Mouse (Mus musculus): Measurements from ENCODE around the gene Tfap2c. TPM values are rescaled to one million over a fixed set of nuclear protein-coding genes. Genes with fewer than 3 reads are reported as not detected.

The Tfap2c gene
- polyA plus RNA-seq, 1 experiment from 2014 or later, result 2.9 TPM

DNA sequence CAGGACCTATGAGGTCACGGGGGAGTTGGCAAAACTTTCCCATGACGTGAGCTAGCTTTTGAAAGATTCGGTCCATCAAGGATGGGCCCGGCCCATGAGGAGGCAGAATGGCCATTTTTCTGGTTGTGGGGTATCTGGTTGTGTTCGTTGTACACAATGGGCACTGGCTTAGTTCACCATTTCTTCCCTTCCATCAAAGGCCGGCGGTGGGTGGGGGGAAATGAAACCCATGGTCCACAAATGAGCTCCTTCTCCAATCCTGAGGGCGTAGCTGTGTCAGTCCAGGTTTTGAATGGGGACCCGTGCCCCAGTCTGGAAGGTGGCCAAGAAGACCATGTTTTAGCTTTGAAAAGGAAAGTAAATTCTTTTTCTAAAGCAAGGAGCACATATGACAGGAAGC, 4.8 kb downstream of the Tfap2c start:
- no peaks in the 10 kb centered on the region for H3K9me3 ChIP-seq
- ATAC-seq (ENCODE audit: low FRiP score, low read depth), result no peak
- no peaks in the 10 kb centered on the region for H3K36me3 ChIP-seq
- WGBS, result 66% methylated on average over 9 of the region's 9 CpGs
- H3K9ac ChIP-seq (replicated peaks), result no peak overlapping the region
- H3K4me3 ChIP-seq, result no peak overlapping the region
- H3K4me2 ChIP-seq (replicated peaks), result no peak overlapping the region
- H3K4me1 ChIP-seq, result peaks cover 54% of the 10 kb centered on the region
- no peak overlapping the region for H3K27ac ChIP-seq (replicated peaks)
- H3K27me3 ChIP-seq, result peaks cover 96% of the 10 kb centered on the region

DNA sequence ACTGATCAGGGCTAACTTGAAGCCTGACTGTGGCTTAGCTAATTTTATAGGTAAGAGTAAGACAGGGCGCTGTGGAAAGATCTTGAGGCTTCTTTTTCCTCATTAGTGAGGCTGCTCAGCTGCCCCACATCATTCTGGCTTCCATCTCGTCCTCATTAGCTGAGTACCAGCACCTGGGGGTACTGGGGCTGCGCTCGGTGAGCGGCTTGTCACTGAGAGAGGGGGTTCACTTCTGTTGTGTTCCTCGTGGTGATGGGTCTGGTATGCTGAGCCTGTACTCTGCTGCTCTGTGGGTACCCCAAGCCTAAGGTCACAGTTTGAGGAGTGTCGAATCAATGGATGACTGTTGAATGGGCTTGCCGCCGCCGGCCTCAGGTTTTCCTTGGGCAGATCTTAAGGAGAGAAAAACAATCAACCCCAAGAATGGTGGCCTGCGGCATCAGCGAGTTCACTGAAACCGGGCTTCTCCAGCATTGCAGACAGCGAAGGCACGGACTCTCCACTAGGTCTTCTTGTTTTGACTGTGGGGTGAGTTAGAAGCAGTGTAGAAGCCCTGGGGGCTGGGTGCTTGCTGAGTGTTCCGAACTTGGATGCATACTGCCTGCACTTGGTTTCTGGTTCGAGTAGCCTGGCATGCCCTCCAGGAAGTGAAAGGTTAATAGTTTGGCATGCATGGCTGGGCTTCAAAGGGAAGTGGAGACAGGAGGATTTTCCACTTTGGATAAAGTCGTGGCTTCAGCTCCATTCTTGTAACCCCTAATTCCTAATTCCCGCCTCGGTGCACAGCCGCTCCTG, 9.5 kb downstream of the Tfap2c start:
- no peak overlapping the region for H3K9ac ChIP-seq (replicated peaks)
- ATAC-seq (ENCODE audit: low FRiP score, low read depth), result peak; percentile 38; the same call in 1 of the 2 replicates
- no peak overlapping the region for H3K4me3 ChIP-seq
- no peaks in the 10 kb centered on the region for H3K9me3 ChIP-seq
- H3K27ac ChIP-seq (replicated peaks), result no peak overlapping the region
- H3K4me2 ChIP-seq (replicated peaks), result no peak overlapping the region
- H3K36me3 ChIP-seq, result no peaks in the 10 kb centered on the region
- peaks cover 30% of the 10 kb centered on the region for H3K4me1 ChIP-seq
- 19% methylated on average over 21 of the region's 21 CpGs for WGBS
- H3K27me3 ChIP-seq, result peaks cover 89% of the 10 kb centered on the region

GRCm38 (mm10) chr2:172561016-172561415, 11.6 kb downstream of the Tfap2c start:
- WGBS, result 29% methylated on average over 10 of the region's 10 CpGs

DNA sequence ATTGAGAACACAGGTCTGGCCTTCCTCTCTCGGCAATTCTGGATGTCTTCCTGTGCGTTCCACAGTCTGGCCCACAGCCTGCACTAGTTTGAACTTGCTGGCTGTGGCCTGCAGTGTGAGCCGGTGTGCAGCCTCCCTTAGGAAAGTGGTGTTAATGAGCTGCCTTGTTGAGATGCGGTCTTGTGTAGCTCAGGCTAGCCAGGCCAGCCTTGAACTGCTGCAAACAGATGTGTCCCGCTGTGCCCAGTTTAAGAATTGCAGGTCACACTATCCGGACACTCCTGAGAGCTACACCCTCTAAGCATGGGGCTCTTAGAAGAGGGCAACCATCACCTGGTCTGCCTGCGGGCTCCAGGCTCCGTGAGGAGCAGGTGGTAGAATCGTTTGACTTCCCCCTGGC, 18.4 kb downstream of the Tfap2c start:
- H3K27ac ChIP-seq (replicated peaks), result no peak overlapping the region
- 84% methylated on average over 9 of the region's 9 CpGs for WGBS
- no peaks in the 10 kb centered on the region for H3K36me3 ChIP-seq
- H3K4me1 ChIP-seq, result no peaks in the 10 kb centered on the region
- H3K4me2 ChIP-seq (replicated peaks), result no peak overlapping the region
- ATAC-seq (ENCODE audit: low FRiP score, low read depth), result no peak
- H3K4me3 ChIP-seq, result no peak overlapping the region
- H3K9ac ChIP-seq (replicated peaks), result no peak overlapping the region
- no peaks in the 10 kb centered on the region for H3K9me3 ChIP-seq
- peaks cover 15% of the 10 kb centered on the region; the same call in 1 of the 2 replicates for H3K27me3 ChIP-seq

More at GRCm38 (mm10) chr2:172561016-172561415, 11.6 kb downstream of the Tfap2c start:
- H3K4me1 ChIP-seq, result peaks cover 30% of the 10 kb centered on the region
- H3K9ac ChIP-seq (replicated peaks), result no peak overlapping the region
- H3K4me2 ChIP-seq (replicated peaks), result no peak overlapping the region
- H3K36me3 ChIP-seq, result no peaks in the 10 kb centered on the region
- H3K4me3 ChIP-seq, result no peak overlapping the region
- H3K9me3 ChIP-seq, result no peaks in the 10 kb centered on the region
- H3K27me3 ChIP-seq, result peaks cover 78% of the 10 kb centered on the region
- H3K27ac ChIP-seq (replicated peaks), result no peak overlapping the region
- no peak for ATAC-seq (ENCODE audit: low FRiP score, low read depth)

DNA sequence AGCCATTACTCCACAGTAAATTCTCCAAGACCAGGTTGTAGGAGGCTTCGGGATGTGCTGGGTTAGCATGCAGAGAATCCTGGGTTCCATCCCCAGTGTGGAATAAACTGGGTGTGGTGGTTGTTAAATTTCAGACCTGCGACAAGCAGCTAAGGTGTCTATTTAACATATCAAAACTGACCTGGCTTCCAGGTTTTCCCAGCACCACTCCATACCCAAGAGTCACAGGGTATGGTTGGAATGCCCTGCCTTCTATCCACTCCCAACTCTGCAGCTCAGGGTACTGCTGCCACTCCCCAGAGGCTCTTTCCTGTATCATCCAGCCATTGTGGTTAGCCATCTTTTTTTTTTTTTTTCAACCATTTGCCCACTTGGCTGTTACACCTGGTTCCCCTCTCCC, 19.1 kb downstream of the Tfap2c start:
- H3K9ac ChIP-seq (replicated peaks), result no peak overlapping the region

GRCm38 (mm10) chr2:172577196-172577766, 27.9 kb downstream of the Tfap2c start:
- Histone ChIP-seq H3K4me1 (peaks cover 11% of the 10 kb centered on the region; the same call in 1 of the 2 replicates), H3K27me3 (peaks cover 15% of the 10 kb centered on the region; the same call in 1 of the 2 replicates), H3K27ac (replicated peaks) (no peak overlapping the region), H3K36me3 (no peaks in the 10 kb centered on the region), H3K4me3 (no peak overlapping the region), H3K9ac (replicated peaks) (no peak overlapping the region), H3K9me3 (no peaks in the 10 kb centered on the region), H3K4me2 (replicated peaks) (no peak overlapping the region)
- WGBS, result 56% methylated on average over 2 of the region's 2 CpGs
- ATAC-seq (ENCODE audit: low FRiP score, low read depth), result no peak

More for the DNA sequence above, 19.1 kb downstream of the Tfap2c start:
- Histone ChIP-seq H3K9me3 (no peaks in the 10 kb centered on the region), H3K4me2 (replicated peaks) (no peak overlapping the region), H3K4me3 (no peak overlapping the region), H3K27me3 (peaks cover 14% of the 10 kb centered on the region; the same call in 1 of the 2 replicates), H3K36me3 (no peaks in the 10 kb centered on the region), H3K27ac (replicated peaks) (no peak overlapping the region), H3K4me1 (no peaks in the 10 kb centered on the region)
- ATAC-seq (ENCODE audit: low FRiP score, low read depth), result no peak
- WGBS, result 88% methylated on average over 2 of the region's 2 CpGs

- Histone ChIP-seq H3K4me2 (replicated peaks) (no peak overlapping the region), H3K27ac (replicated peaks) (no peak overlapping the region), H3K27me3 (peaks cover 20% of the 10 kb centered on the region), H3K36me3 (no peaks in the 10 kb centered on the region), H3K9ac (replicated peaks) (no peak overlapping the region), H3K4me1 (peaks cover 20% of the 10 kb centered on the region), H3K4me3 (no peak overlapping the region), H3K9me3 (no peaks in the 10 kb centered on the region)
- WGBS, result 78% methylated on average over 5 of the region's 5 CpGs
- ATAC-seq (ENCODE audit: low FRiP score, low read depth), result no peak
These were observed 29.8 kb downstream of the Tfap2c start for GRCm38 (mm10) chr2:172579221-172579620.

GRCm38 (mm10) chr2:172580536-172581265, 31.3 kb downstream of the Tfap2c start:
- H3K9me3 ChIP-seq, result no peaks in the 10 kb centered on the region
- peaks cover 20% of the 10 kb centered on the region for H3K27me3 ChIP-seq
- H3K4me1 ChIP-seq, result peaks cover 20% of the 10 kb centered on the region
- no peak overlapping the region for H3K9ac ChIP-seq (replicated peaks)
- H3K4me3 ChIP-seq, result no peak overlapping the region
- no peak overlapping the region for H3K27ac ChIP-seq (replicated peaks)
- no peak for ATAC-seq (ENCODE audit: low FRiP score, low read depth)
- H3K36me3 ChIP-seq, result no peaks in the 10 kb centered on the region
- 56% methylated on average over 12 of the region's 12 CpGs for WGBS
- no peak overlapping the region for H3K4me2 ChIP-seq (replicated peaks)

DNA sequence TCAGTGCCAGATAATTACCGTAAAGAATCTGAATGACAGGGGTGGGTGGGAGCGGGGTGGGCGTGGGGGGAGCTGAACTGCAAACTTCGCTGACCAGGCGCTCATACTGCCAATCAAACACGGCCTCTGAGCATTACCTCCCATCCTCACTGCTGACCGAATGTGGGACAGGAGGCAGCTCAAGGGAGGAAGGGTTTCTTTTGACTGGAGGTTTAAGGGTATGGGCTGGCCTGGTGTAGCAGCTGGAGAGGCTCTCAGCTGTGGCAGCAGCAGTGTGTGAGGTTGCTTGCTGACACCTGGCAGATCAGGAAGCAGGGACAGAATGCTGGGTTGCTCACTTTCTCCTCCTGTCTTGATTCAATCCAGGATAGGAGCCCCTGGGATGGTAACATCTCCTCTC, 33.9 kb downstream of the Tfap2c start:
- Histone ChIP-seq H3K4me3 (no peak overlapping the region), H3K9ac (replicated peaks) (no peak overlapping the region), H3K27ac (replicated peaks) (no peak overlapping the region), H3K4me2 (replicated peaks) (no peak overlapping the region), H3K4me1 (peaks cover 20% of the 10 kb centered on the region), H3K9me3 (no peaks in the 10 kb centered on the region), H3K36me3 (no peaks in the 10 kb centered on the region), H3K27me3 (peaks cover 20% of the 10 kb centered on the region)
- ATAC-seq (ENCODE audit: low FRiP score, low read depth), result peak; percentile 73
- 46% methylated on average over 7 of the region's 7 CpGs for WGBS

GRCm38 (mm10) chr2:172585329-172585728, 35.9 kb downstream of the Tfap2c start:
- Histone ChIP-seq H3K36me3 (no peaks in the 10 kb centered on the region), H3K4me3 (no peak overlapping the region), H3K27me3 (peaks cover 20% of the 10 kb centered on the region), H3K27ac (replicated peaks) (no peak overlapping the region), H3K9ac (replicated peaks) (no peak overlapping the region), H3K9me3 (no peaks in the 10 kb centered on the region), H3K4me1 (peaks cover 13% of the 10 kb centered on the region), H3K4me2 (replicated peaks) (no peak overlapping the region)
- WGBS, result 89% methylated on average over 6 of the region's 6 CpGs
- no peak for ATAC-seq (ENCODE audit: low FRiP score, low read depth)

DNA sequence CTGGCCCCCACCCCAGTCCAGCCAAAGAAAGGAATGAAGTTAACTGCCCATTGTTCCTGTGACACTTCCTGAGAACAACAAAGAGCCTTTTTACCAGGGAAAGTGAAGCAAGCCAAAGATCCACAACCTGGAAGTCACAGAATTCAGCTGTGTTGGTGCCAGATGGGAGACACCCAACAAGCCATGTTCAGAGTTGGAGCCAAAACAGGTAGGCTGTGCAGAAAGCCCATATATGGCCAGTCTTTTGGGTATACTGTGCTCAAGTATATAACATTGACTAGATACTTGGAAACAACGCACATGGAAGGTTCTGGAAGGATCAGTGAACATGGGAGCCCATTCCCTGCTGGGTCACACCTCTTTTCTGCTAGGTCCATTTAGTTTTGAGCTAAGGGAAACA, 39.7 kb downstream of the Tfap2c start:
- no peak overlapping the region for H3K4me2 ChIP-seq (replicated peaks)
- H3K36me3 ChIP-seq, result no peaks in the 10 kb centered on the region
- peaks cover 8% of the 10 kb centered on the region; the same call in 1 of the 2 replicates for H3K27me3 ChIP-seq
- WGBS, result 100% methylated on average over 1 of the region's 1 CpGs
- no peaks in the 10 kb centered on the region for H3K4me1 ChIP-seq
- no peak for ATAC-seq (ENCODE audit: low FRiP score, low read depth)
- no peak overlapping the region for H3K4me3 ChIP-seq
- no peak overlapping the region for H3K9ac ChIP-seq (replicated peaks)
- H3K9me3 ChIP-seq, result no peaks in the 10 kb centered on the region
- no peak overlapping the region for H3K27ac ChIP-seq (replicated peaks)

GRCm38 (mm10) chr2:172590839-172591238, 41.4 kb downstream of the Tfap2c start:
- Histone ChIP-seq H3K9me3 (no peaks in the 10 kb centered on the region), H3K4me2 (replicated peaks) (no peak overlapping the region), H3K4me3 (no peak overlapping the region), H3K27me3 (peaks cover 7% of the 10 kb centered on the region; the same call in 1 of the 2 replicates), H3K36me3 (no peaks in the 10 kb centered on the region), H3K27ac (replicated peaks) (no peak overlapping the region), H3K4me1 (no peaks in the 10 kb centered on the region), H3K9ac (replicated peaks) (no peak overlapping the region)
- WGBS, result 93% methylated on average over 5 of the region's 5 CpGs
- no peak for ATAC-seq (ENCODE audit: low FRiP score, low read depth)
